Mouse (Mus musculus): ENCODE results near the gene Olfr878.

The Olfr878 gene

DNA sequence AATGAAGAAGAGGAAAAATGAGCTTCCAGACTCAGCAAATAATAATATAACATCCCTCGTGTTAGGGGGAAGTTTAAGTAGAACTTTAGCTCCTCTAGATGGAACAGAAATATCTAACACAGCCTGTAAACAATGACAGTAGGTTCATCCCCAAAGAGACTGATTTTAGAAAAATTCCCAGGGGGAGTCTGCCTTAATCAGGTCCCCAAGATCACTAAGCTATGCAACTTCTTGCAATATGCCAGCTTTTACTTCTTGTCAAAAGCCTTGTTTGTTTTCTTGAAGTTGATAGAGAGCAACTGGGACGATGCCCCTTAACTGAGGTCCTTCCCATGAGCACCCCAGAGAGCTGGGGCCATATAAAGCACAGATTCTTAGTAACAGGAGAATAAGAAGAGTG, at the start of gene Olfr878:
Gene Olfr878, plus strand, starts transcription at position 301 of the 400 bp plus-strand sequence.
- DNase-seq (ENCODE audit: low spot score) = no peak

DNA sequence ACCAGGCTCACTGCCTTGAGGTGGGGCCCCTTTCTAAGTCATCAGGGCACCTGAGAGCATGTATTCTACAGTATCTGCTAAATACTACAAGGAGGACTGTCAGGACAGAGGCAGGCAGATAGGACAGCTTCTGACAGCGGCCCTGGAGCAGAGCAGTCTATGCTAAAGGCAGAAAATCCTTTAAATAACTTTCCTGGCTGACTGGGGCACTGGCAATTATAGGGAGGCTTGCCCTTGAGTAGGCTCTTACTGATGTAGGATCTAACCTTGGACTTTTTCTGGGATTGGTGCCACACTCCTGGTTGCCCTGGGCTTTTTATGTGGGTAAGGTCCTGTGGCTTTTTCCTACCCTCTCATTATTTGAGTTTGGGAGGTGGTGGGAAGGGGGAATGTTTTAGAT, 47.4 kb upstream of the Olfr878 start:
- no peak for DNase-seq (ENCODE audit: low spot score)

DNA sequence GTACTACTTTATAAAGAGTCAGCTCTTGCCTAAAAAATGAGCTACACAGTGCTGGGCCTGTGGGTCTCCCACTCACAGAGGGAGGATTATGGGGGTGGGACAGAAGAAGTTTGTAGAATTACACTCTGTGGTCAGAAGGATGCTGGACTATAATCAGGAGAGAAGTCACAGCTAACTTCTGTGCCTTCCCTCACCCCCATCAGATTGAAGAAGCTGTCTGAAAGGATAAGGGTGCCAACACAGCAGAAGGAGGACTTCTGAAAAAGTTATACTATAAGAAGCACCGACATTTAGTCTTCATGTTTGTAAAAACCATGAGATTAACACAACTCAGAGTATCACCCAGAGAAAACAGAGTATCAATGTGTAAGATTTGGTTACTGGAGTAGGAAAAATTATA, 46.5 kb upstream of the Olfr878 start:
- DNase-seq (ENCODE audit: low spot score) = no peak

DNA sequence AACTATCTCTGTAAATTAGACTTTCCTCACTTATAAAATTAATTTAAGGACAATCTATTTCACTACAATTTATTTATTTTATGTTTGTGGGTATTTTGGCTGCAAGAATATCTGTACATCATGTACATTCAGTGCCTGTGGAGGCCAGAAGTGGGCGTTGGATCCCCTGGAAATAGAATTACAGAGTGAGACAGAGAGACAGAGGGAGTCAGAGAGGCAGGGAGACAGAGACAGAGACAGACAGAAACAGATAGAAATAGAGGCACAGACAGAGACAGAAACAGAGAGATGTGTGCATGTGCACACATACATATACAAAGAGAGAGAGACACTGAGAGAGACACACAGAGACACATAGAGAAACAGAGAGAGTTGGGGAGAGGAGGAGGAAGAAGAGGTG, 46.1 kb upstream of the Olfr878 start:
- DNase-seq (ENCODE audit: low spot score) = no peak

DNA sequence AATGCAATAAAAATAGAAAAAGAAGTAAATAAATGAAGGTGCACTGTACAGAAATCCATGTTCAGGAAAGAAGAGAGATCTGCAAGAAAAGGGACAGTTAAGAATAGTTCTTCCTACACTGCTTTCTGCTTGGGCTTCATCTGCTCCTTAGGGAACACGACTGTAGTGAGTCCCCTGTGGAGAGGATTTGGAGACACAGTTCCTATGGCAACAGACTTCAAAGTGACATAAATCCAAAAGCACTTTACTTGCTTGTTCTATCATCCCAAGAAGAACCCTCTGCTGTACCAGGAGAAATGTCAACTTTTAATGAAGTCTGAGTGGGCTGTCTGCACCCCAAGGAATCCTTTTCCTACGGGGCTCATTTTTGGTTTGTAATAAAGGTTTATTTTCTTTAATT, 26.7 kb upstream of the Olfr878 start:
- DNase-seq (ENCODE audit: low spot score) = no peak

DNA sequence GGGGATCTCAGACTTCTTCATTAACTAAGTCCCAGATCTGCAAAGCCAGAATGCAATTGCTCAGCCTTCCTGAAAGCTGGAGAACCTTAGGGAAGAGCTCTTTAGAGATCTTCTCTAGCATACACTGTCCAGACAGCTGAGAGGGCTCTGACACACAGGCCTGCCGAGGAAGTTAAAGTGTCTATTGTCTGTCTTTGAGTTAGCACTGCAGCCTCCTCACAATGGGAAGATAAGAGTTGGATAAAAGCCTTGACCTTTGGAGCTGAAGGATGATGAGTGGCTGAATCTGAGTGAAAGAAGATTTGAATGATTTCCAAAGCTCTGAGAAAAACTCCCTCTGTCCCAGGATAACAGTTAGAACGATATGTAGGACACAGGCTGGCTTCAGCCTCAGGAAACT, 21.0 kb upstream of the Olfr878 start, which contains the start of gene Olfr145:
Gene Olfr145, plus strand, starts transcription at position 64 of the 400 bp plus-strand sequence.
- no peak for DNase-seq (ENCODE audit: low spot score)

DNA sequence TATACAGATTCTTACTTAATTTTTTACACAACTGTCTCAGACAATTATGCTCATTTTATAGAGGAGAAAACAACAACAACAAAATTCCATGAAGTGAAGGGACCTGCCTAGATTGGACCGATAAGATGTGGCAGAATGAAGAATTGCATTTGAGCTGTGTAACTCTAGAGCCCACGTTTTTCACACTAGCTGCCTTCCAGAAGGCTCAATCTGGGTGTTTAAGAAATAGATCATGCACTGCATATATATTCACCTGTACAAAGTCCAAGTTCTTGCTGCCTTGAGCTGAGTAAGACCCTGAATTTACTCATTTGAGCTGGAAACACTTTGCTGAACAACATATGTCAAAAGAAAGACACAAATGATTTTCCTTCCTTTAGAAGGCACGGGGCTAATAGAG, 12.1 kb upstream of the Olfr878 start:
- DNase-seq (ENCODE audit: low spot score) = no peak

DNA sequence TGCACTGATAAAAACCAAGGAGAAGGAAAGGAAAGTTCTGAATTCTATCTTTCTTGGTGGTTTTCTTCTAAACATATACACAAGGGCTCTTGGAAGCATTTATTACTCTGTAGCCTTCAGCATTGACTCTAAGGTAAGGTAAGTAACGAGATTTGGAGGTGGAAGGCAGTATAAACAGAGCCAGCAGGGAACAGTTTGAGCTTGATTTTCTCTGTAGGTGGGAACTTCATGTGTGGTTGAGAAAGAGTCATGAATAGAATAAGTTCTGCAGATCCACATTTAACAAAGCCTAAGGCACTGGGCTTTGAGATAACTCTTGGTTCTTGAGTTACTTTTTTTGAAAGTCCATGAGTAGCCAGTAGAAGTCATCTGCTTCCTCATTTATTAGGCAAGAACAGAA, 378 bp downstream of the Olfr878 start:
- DNase-seq (ENCODE audit: low spot score) = no peak

DNA sequence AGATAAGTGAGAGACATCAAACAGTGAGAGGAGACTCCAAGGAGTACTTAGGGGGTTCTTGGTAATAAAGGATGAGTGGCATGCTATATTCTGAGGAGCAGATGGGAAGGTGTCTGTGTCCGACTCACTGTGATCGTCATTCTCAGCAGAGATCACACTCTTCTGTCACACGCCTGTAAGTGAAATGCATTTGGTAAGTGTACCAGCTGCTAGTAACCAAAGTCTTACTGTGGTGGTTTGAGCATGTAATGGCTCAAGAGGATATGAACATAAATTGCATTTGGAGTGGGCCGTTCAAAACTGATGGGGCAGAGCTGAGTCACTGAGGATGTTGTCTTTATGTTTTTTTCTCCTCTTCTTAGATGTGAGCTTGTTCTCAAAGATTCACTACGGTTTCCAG, 6.6 kb downstream of the Olfr878 start:
- DNase-seq (ENCODE audit: low spot score) = no peak

DNA sequence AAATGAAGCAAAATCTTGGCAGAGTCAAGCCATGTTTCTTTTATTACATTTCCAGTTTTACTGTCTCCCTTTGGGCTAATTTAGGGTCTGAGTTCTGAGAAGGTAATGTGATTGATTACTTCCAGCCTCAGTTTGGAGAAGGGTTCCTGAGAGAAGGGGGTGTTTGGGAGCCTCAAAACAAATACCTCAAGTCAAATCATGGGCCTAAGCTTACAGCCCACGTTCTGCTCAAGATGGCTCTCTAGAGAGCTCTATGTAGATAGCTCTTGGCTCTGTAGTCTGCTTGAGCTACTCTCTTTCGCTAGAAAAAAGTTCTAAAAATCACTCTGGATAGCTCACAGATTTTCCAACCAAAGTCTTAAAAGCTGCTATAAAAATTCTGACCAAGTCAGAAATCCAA, 7.8 kb downstream of the Olfr878 start:
- DNase-seq (ENCODE audit: low spot score) = no peak

DNA sequence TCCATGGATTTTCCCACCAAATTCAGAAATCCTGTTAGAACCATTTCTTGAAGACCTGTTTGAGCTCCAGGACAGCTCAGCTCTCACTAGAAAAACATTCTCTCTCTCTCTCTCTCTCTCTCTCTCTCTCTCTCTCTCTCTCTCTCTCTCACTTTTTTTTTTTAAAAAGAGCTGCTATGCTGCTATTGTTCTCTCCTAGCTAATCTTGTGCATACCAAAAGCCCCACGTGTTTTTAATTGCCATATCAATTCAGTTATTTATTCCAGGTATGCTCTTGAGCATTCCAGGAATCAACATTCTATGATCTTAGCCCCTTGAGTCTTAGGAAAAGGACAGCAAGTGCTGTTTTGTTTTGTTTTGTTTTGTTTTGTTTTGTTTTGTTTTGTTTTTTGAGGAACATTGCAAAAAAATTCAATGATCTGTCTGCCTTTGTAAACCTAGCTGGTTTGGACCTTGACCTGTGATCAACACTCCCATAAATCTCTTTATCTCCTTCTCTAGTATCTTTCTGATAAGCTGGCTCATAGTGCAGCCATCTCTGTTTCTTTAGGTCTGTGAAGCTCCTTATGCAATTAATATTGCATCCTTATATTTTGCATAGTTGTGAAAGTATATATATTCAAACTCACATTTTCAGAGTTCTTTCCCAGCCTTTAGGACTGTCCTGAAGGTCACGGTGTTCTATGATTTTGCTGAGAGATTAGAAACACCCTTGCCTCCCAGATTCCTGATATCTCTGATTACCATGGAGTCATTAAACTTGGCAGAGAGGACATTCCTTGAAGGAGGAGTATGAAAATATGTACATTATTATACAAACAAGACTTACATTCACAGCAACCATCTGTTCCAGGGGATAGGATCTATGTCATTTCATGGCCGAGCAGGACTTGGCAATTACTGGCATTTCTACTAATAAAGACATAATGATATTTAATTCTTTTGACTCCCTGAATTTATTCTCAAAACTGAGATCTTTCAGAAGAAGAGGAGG, 8.7 kb downstream of the Olfr878 start:
- DNase-seq (ENCODE audit: low spot score) = no peak

DNA sequence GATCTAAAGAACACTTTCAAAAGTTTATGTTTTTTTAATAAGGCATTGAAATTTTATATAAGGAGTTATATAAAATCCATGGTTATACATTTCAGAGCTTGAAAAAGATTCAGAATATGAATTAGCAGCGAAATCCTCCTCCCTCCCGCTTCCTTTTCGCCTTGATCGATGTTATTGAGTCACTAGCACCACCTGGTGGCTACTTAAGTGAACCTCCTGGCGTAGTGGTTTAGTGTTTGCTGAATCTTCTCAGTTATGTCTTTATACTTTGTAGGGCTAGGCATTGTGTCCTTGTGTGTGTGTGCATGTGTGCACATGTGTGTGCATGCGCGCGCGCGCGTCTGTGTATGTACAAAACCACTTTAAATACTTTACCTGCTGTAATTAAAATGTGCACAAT, 14.9 kb downstream of the Olfr878 start:
- peak; percentile 5 for DNase-seq (ENCODE audit: low spot score)

DNA sequence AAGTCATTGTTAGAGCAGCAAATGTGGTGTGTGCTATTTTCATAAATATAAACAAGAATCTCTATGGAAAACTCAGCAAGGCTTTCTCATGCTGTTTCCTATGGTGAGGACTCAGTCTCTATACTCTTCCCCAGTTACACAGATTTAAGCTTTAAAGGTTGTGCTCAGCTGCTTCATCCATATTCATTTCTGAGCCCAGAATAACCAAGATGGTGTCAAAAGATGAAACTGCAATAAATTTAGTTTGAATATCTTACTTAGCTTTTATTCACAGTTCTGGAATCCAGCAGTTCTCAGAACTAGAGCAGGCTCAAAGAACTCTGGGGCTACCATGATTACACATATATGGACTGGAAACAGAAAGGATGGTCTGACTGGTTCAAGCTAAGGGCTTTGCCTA, 16.5 kb downstream of the Olfr878 start:
- DNase-seq (ENCODE audit: low spot score) = no peak

DNA sequence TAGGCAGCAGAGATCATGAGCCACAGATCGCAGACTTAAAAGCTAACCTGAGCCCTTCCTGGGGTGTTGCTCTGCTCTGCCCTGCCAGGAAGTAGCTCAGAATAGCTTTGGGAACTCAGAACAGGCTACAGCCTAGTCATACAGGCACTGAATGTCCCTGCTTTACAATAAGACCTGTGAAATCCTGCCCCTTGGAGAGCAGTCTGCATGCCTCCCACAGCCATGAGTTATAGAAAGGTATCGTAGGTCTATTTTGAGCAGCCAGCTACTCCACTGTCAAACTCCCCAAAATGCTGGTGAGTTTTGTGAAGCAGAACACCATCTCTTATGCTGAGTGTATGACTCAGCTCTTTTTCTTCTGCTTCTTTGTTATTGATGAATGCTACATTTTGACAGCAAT, 23.5 kb downstream of the Olfr878 start:
- DNase-seq (ENCODE audit: low spot score) = no peak
